Mouse (Mus musculus) 416B (cell line): ENCODE results near the gene Ppard.

Source experiments
- DNase-seq: peaks from one replicate; pipeline ENCODE4 v3.0.0; 2011; ENCODE audit warnings: low read depth

Ppard gene

GRCm38 (mm10) chr17:28340578-28340977, 108.1 kb downstream of the Ppard start:
- no peak for DNase-seq

GRCm38 (mm10) chr17:28341091-28341490, 108.6 kb downstream of the Ppard start:
- peak; percentile 52 for DNase-seq

DNA sequence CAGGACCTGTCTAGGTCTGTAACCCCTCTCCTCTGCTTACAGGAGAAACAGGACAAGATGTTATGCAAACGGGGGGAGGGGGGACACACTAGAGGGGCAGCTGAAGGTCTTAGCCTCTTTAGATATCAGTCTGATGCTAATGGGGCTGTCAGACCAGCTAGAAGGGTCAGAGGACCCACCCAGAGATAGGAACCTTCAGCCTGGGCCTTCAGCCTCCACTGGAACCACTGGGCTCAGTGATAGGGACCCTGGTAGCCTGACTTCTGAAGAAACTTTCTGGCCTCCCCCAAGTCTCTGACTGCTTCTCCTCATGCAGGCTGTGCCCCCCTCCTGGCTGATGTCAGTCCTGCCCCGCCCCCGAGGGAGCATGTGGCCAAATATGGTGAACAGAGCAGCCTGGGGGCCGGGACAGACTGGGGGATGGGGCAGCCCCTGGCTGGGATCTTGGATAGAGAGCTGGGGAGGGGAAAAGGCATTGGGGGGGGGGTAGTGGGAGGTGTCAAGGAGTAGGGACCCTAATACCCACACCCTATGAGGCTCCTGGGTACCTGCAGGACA, 111.6 kb downstream of the Ppard start:
- DNase-seq = no peak

DNA sequence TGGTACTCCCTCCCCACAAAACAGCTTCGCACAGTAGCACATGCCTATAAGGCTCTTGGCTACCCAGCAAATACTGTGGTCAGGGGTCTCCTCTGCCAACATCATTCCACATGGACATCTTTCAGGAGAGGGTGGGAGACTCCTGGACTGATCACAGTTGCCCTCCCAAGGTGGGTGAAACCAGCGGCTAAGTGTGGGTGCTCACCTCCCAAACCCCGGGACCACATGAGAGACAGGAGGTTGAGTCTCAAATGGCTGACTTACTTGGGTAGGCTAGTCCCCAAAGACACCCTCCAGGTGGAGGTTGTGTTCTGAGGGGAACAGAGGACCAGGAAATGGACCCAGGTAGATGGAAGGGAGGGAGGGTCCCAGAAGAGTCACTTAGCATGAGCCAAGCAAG, 112.2 kb downstream of the Ppard start:
- DNase-seq = no peak

DNA sequence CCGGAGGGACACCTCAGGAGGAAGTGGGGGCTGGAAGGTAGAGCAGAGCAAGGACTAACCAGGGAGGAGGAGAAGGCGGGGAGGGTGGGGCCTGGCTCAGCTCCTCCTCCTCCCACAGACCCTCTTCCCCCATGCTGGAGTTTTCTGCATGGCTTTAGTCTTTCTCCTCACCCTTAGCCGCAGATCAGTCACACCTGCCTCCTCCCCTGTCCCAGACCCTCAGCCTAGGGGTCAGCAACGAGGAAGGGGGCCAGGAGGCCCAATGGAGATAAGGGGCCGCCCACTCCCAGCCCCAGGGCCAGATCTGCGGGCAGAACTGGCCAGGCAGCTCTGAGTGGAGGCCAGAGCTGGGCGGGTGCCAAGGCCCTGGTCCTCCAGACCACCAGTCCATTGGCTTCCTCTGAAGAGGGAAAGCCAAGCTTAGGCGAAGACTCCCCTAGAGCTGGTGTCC, 112.8 kb downstream of the Ppard start:
- DNase-seq = no peak

GRCm38 (mm10) chr17:28345882-28346281, 113.4 kb downstream of the Ppard start:
- DNase-seq = no peak

- DNase-seq = no peak
These were observed 114.8 kb downstream of the Ppard start for GRCm38 (mm10) chr17:28347327-28347726.

- no peak for DNase-seq
These were observed 115.7 kb downstream of the Ppard start for GRCm38 (mm10) chr17:28348211-28348610.

GRCm38 (mm10) chr17:28349264-28349880, 116.9 kb downstream of the Ppard start:
- no peak for DNase-seq

DNA sequence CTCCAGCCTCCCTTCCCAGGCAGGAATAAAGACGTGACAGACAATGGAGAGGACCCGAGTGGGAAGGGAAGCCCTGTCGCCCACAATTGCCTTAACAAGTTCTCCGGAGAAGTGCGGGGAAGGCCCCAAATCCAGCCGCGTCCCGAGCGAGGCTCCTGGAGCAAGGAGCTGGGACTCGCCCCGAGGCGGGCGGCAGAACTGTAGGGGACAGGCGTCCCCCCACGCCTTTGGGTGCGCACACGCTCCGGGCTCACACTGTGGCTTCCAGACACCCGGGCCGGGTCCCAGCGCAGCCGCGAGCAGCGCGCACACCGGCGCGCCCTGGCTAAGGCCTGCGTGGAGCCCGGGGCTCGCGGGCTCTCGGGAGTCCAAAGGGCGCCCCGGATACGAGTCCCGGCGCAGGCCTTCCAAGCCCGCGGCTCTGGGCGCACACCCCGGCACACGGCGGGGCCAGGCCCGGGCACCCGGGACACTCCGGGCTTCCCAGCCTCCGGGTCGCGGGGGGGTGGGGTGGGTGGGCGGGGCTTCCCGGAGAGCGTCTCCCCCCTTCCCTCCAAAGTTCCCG, 117.5 kb downstream of the Ppard start:
- no peak for DNase-seq

DNA sequence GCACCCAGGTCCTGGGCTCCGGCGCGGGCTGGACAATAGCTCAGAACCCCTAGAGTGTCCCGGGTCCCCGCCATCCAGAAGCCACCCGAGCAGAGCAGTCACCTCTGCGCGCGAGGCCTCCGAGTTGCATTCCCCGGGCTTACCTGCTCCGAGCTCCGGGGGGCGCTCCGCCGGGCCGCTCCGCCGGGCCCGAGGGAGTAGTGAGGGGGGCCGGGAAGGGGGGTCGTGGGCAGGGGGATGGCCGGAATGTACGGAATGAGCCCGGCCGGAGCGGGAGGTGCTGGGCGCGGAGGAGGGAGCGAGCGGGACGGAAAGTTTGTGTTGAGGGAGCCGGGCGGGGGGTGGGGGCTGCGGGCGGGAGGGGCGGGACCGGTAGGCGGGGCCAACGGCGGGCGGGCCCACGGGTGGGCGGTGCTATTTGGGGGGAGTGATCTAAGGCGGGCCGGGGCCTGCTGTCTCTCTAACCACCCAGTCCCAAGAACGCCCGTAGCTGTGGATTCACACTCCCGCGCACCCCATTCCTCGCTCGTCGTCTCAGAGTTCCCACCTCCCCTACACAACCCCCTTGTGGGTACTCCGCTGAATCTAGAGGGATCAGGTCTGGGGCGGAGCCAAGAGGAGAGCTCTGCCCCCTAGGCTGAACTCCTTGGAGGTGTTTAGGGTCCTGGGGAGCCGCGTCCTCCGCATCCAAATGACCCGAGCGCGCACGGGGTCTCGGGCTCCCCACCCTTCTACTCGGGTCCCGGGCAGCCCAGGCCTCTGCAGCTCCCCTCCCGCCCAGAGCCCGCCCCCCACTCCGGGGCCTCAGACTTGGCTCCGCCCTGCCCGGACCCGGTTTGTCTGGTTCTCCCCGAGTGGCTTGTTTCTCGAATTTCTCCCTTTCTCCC, 118.2 kb downstream of the Ppard start, which contains the start of gene Tead3:
Gene Tead3 (minus strand): TSS at position 352 of the 887 bp plus-strand sequence.
- no peak for DNase-seq
